Mouse (Mus musculus) heart, embryonic 14.5 days (tissue): ENCODE measurements at regions not wholly inside any gene's neighbourhood (a gene's known extent, or its start where the extent isn't known, plus 50 kb on each side); places are given as distances from the start of the nearest gene placed in this dataset.

Experiments
- ATAC-seq: fragments of 200-750 bp; cut with Nextera tagmentation; 2 replicates; pipeline ENCODE4 v1.8.0; 2017; ENCODE audit warnings: low read depth, moderate TSS enrichment; ENCODE audit not compliant: insufficient number of reproducible peaks, insufficient read depth, low FRiP score
- H3K27ac ChIP-seq, 2 experiments: fragments of 200-500 bp in 1 of 2; fragments of 300-500 bp in 1 of 2; sonication (generic) in 1 of 2; replicated peaks in 1 of 2; 2 replicates each; pipeline ENCODE4 v1.5.1; 2012 to 2014; ENCODE audit warnings: low read depth in 2 of 2, low read length in 2 of 2, control low read depth in 1 of 2, mild to moderate bottlenecking in 1 of 2, mixed read lengths in 1 of 2; ENCODE audit not compliant: control insufficient read depth in 1 of 2, insufficient read depth in 1 of 2
- H3K27me3 ChIP-seq: fragments of 300-500 bp; sonication (generic); 2 replicates; pipeline ENCODE4 v1.6.1; 2014; ENCODE audit warnings: mild to moderate bottlenecking, low read length, control low read depth; ENCODE audit not compliant: control insufficient read depth, insufficient read depth
- H3K36me3 ChIP-seq: fragments of 300-500 bp; sonication (generic); 2 replicates; pipeline ENCODE4 v1.6.1; 2014; ENCODE audit warnings: mild to moderate bottlenecking, control low read depth, low read length, mixed read lengths; ENCODE audit not compliant: control insufficient read depth, insufficient read depth
- H3K4me1 ChIP-seq, 2 experiments: fragments of 200-500 bp in 1 of 2; fragments of 300-500 bp in 1 of 2; sonication (generic) in 1 of 2; 2 replicates each; pipeline ENCODE4 v1.6.1; 2012 to 2014; ENCODE audit warnings: low read length in 2 of 2, control low read depth in 1 of 2, mixed read lengths in 1 of 2; ENCODE audit not compliant: control insufficient read depth in 2 of 2, insufficient read depth in 2 of 2
- H3K4me2 ChIP-seq: fragments of 300-500 bp; sonication (generic); 2 replicates; pipeline ENCODE4 v1.6.1; 2014; ENCODE audit warnings: mild to moderate bottlenecking, low read length
- H3K4me3 ChIP-seq, 2 experiments: fragments of 200-500 bp in 1 of 2; fragments of 300-500 bp in 1 of 2; sonication (generic) in 1 of 2; 2 replicates each; pipeline ENCODE4 v1.5.1; 2012 to 2014; ENCODE audit warnings: low read length in 2 of 2, mild to moderate bottlenecking in 2 of 2, control low read depth in 1 of 2, low read depth in 1 of 2, moderate library complexity in 1 of 2; ENCODE audit not compliant: control insufficient read depth in 1 of 2, insufficient read depth in 1 of 2
- H3K9ac ChIP-seq: fragments of 300-500 bp; sonication (generic); 2 replicates; pipeline ENCODE4 v1.6.1; 2014; ENCODE audit warnings: mild to moderate bottlenecking, low read length
- H3K9me3 ChIP-seq: fragments of 300-500 bp; sonication (generic); 2 replicates; pipeline ENCODE4 v1.6.1; 2016; ENCODE audit warnings: low read length, control low read depth; ENCODE audit not compliant: control insufficient read depth
- WGBS: fragments of 180-500 bp; shearing (Covaris S2); extraction: QIAGEN DNeasy Blood & Tissue Kit; methylation state at CpG from one replicate; pipeline ENCODE4 v1.1.7; 2014; 5-methylcytosine and 5-hydroxymethylcytosine counted together

DNA sequence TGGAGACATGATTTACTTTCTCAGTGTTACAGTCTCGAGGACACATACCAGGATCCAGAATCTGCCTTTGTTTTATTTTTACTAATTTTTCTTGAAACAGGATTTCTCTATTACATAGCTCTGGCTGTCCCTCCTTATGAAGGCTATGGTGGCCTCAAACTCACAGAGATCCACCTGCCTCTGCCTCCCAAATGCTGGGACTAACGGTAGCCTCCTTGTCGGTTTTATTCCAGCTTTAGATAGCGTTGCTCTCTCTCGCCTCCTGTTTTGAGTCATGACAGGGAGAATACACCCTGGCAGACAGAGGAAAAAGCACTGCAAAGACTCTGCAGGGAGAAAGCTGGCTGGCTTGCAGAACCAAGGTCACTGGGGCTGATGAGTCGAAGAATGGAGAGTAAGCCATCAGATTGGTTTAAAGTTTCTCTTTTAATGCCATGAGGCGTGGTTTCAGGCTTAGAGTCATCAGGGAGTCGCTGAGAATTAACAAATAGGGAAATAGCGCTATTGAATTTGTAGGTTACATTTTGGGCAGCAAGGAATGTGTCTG is 119.8 kb downstream of the Tbx4 start:
- H3K9me3 ChIP-seq = no peaks in the 10 kb centered on the region
- no peaks in the 10 kb centered on the region for H3K27me3 ChIP-seq
- H3K4me3 ChIP-seq = no peak overlapping the region
- no peaks in the 10 kb centered on the region for H3K4me1 ChIP-seq
- 74% methylated on average over 9 of the region's 9 CpGs for WGBS
- no peak overlapping the region for H3K27ac ChIP-seq
- ATAC-seq = no peak
- H3K36me3 ChIP-seq = no peaks in the 10 kb centered on the region
- H3K9ac ChIP-seq = no peak overlapping the region
- no peak overlapping the region for H3K4me2 ChIP-seq

DNA sequence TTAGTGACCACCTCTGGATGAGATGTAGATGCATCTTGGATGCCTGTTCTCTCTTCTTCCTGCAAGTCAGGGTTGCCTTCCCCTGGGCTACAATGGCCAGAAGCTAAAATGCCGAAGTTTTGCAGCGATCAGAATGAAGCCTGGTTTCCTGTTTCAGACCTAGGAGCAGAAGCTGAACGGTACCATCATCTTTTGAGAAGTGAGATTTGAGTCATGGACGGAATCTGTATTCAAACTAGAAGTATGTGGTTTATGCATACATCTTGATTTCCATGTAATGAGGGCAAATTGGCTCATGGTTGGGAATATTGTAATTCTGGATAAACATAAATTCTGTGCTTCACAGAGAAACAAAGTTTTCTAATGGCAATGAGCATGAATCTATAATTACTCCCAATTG is 120.6 kb downstream of the Tbx4 start:
- Histone ChIP-seq H3K9ac (no peak overlapping the region), H3K9me3 (no peaks in the 10 kb centered on the region), H3K27ac (no peak overlapping the region), H3K4me1 (no peaks in the 10 kb centered on the region), H3K4me3 (no peak overlapping the region), H3K4me2 (no peak overlapping the region), H3K36me3 (no peaks in the 10 kb centered on the region), H3K27me3 (no peaks in the 10 kb centered on the region)
- ATAC-seq = no peak
- 83% methylated on average over 4 of the region's 4 CpGs for WGBS
